Mouse (Mus musculus) liver, embryonic 11.5 days (tissue): ENCODE measurements around the gene Psme4. TPM values are rescaled to one million over a fixed set of nuclear protein-coding genes. Genes with fewer than 3 reads are reported as not detected.
"Not testable (repeated sequence)": the region's sequence is repeated elsewhere in the genome, so short reads cannot be mapped to it uniquely, and the experiment has no call there.

Experiments used
- ATAC-seq: fragments of 200-750 bp; cut with Nextera tagmentation; replicated peaks from 2 replicates; pipeline ENCODE4 v1.8.0; 2017; ENCODE audit warnings: moderate number of reproducible peaks, mild to moderate bottlenecking, moderate TSS enrichment, moderate library complexity; ENCODE audit not compliant: low FRiP score
- DNase-seq: peaks from one replicate; pipeline ENCODE4 v3.0.0-alpha.2; 2017; ENCODE audit warnings: low spot score
- H3K27ac ChIP-seq: fragments of 300-500 bp; sonication (generic); 2 replicates; pipeline ENCODE4 v1.5.1; 2014; ENCODE audit warnings: mild to moderate bottlenecking, low read depth, low read length, control low read depth
- H3K27me3 ChIP-seq: fragments of 300-500 bp; sonication (generic); replicated peaks from 2 replicates; pipeline ENCODE4 v1.6.1; 2014; ENCODE audit warnings: low read length, mixed read lengths; ENCODE audit not compliant: control insufficient read depth, insufficient read depth
- H3K36me3 ChIP-seq: fragments of 300-500 bp; sonication (generic); 2 replicates; pipeline ENCODE4 v1.6.1; 2014; ENCODE audit warnings: mild to moderate bottlenecking, low read length, moderate library complexity, mixed read lengths; ENCODE audit not compliant: control insufficient read depth, insufficient read depth
- H3K4me1 ChIP-seq: fragments of 300-500 bp; sonication (generic); replicated peaks from 2 replicates; pipeline ENCODE4 v1.6.1; 2014; ENCODE audit warnings: low read length, mixed read lengths; ENCODE audit not compliant: control insufficient read depth, insufficient read depth
- H3K4me2 ChIP-seq: fragments of 300-500 bp; sonication (generic); 2 replicates; pipeline ENCODE4 v1.6.1; 2014; ENCODE audit warnings: mild to moderate bottlenecking, control low read depth, moderate library complexity
- H3K4me3 ChIP-seq: fragments of 300-500 bp; sonication (generic); 2 replicates; pipeline ENCODE4 v1.5.1; 2014; ENCODE audit warnings: low read depth, low read length, control low read depth
- H3K9ac ChIP-seq: fragments of 300-500 bp; sonication (generic); 2 replicates; pipeline ENCODE4 v1.6.1; 2014; ENCODE audit warnings: low read depth, low read length, control low read depth
- H3K9me3 ChIP-seq: fragments of 300-500 bp; sonication (generic); 2 replicates; pipeline ENCODE4 v1.6.1; 2016; ENCODE audit warnings: low read length, inconsistent platforms, mixed read lengths; ENCODE audit not compliant: control insufficient read depth
- WGBS: fragments of 180-500 bp; shearing (Covaris S2); extraction: QIAGEN DNeasy Blood & Tissue Kit; methylation state at CpG from one replicate; pipeline ENCODE4 v1.1.7; 2014; 5-methylcytosine and 5-hydroxymethylcytosine counted together
- polyA plus RNA-seq: library from polyadenylated mRNA; unstranded; fragments of >200 nt; fragmentation: Nextera tagmentation; extraction: Ambion mirVana; gene quantifications from 2 replicates; pipeline ENCODE4 v1.2.1, GENCODE M21; 2014

The Psme4 gene
- polyA plus RNA-seq, 1 experiment from 2014 or later, result 20.6 TPM

DNA sequence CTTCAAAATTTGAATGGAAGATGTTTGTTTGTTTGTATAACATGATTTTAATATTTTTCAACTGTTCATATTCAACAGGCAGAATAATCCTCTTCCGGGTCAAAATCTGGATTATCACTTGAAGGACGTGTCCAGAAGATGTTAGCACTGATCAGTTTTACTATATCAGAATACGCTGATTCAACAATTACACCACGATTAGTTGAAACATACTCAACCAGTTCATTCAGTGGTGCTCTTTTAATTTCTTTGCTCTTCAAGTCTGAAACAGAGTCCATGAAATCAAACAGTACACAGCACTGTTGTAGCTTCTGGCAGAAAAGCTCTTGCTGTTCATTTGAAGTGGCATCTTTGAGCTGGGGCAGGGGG is 17.1 kb upstream of the Psme4 start:
- H3K36me3 ChIP-seq, H3K9ac ChIP-seq, H3K9me3 ChIP-seq, DNase-seq, H3K4me1 ChIP-seq, ATAC-seq, H3K27ac ChIP-seq: not testable (repeated sequence)
- Histone ChIP-seq H3K4me2 (peak overlapping the region; percentile 87), H3K4me3 (peak overlapping the region; percentile 54), H3K27me3 (peaks cover 20% of the 10 kb centered on the region)
- 69% methylated on average over 4 of the region's 4 CpGs for WGBS

DNA sequence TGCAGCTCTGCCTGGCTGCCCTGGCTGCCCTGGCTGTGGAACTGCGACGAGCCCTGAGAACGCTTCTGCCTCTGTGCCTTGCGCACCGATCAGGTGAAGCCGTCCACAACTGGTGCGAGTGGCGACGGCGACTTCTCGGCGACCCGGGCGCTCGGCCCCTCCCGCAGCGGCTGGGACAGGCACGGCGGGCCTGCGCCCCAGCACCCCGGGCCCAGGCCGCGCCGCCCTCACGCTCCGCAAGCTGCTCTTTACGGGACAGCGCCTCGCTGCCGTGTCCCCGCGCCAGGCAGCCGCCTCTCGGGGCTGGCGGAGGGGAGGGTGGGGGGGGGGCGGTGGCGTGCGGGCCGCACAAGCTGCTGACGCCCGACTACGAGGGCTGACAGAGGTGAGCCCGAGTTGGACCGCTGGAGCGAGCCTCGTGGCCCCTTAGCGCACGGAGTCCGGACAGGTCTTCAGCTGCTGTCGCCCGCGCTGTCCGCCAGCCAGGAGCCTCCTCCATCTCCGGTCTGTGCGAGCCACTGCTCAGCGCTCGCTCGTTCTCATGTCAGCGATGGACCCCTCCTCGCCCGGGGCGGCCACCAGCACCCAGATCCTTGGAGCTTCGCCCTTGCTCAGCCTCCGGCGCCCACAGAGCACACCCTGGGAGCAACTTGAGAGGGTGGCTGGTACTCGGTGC is 16.5 kb upstream of the Psme4 start:
- Histone ChIP-seq H3K9ac (peak overlapping the region; percentile 25), H3K4me3 (peak overlapping the region; percentile 54), H3K9me3 (no peaks in the 10 kb centered on the region), H3K36me3 (no peaks in the 10 kb centered on the region), H3K27me3 (peaks cover 20% of the 10 kb centered on the region), H3K4me2 (peak overlapping the region; percentile 87), H3K4me1 (no peaks in the 10 kb centered on the region), H3K27ac (no peak overlapping the region)
- WGBS, result 1% methylated on average over 66 of the region's 66 CpGs
- ATAC-seq, result peak; percentile 67
- DNase-seq, result peak; percentile 61

DNA sequence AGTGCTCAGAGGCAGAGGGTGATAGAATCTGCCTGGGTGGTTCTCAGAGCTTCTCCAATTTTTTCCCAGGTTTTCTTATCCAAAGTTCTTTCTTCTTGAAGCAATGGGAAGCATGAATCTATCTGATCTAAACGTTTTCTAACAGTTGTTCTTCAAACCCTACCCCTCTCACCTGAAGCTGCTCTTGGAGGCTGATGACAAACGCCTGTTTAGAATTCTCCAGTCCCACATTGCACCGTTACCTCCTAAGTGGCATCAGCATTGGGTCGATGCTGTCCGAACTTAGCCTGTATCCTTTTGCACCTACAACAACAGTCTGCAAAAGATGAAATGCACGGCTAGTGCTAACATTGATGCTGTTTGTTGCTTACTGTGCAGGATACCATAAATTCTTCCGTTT is 10.1 kb upstream of the Psme4 start:
- Histone ChIP-seq H3K9ac (no peak overlapping the region), H3K36me3 (no peaks in the 10 kb centered on the region), H3K27me3 (no peaks in the 10 kb centered on the region), H3K4me2 (no peak overlapping the region), H3K4me3 (no peak overlapping the region), H3K9me3 (no peaks in the 10 kb centered on the region), H3K4me1 (no peaks in the 10 kb centered on the region), H3K27ac (no peak overlapping the region)
- ATAC-seq (no peak), DNase-seq (no peak)
- WGBS, result 74% methylated on average over 7 of the region's 7 CpGs

DNA sequence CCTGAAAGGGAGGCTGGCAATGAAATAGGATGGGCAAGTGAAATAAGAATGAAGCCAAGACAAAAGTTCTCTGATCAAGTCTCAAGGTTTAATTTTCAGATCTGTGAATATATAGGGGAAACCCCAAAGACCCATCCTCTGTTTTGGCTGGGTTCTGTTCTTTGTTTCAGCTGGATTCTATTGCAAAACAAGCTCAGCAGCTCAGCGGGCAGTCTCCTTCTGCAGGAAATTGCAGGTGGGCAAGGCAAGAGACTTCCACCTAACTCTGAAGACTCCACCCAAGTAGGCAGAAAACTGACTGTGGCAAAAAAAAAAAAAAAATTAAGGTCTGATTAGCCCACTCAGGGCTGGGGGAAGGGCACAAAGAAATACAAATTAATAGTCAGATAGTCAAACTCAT is 9.6 kb upstream of the Psme4 start:
- DNase-seq (no peak), ATAC-seq (no peak)
- Histone ChIP-seq H3K9ac (no peak overlapping the region), H3K4me1 (no peaks in the 10 kb centered on the region), H3K36me3 (no peaks in the 10 kb centered on the region), H3K9me3 (no peaks in the 10 kb centered on the region), H3K4me2 (no peak overlapping the region), H3K4me3 (no peak overlapping the region), H3K27me3 (no peaks in the 10 kb centered on the region), H3K27ac (no peak overlapping the region)
- WGBS, result 78% methylated on average over 1 of the region's 1 CpGs

DNA sequence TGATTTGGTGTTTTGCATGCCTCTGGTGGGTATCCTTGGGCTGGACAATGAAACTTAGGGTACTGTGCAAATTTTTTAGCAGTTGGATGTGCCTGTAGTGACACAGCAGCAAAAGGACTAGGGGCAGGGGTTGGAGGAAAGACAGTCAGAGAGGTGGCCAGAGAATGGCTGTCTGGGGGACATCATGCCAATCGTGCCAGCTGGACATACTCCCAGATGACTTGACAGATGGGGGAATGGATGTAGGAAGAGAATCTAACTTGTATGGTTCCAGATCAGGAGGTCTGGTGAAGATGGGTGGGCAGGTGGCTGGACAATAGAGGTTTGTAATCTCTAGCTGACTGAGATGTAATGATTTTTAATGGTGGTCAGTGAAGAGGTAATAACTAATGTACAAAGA is 6.5 kb upstream of the Psme4 start:
- 58% methylated on average over 1 of the region's 1 CpGs for WGBS
- Histone ChIP-seq H3K9me3 (no peaks in the 10 kb centered on the region), H3K4me3 (no peak overlapping the region), H3K4me2 (no peak overlapping the region), H3K9ac (no peak overlapping the region), H3K27ac (no peak overlapping the region), H3K4me1 (no peaks in the 10 kb centered on the region), H3K27me3 (no peaks in the 10 kb centered on the region), H3K36me3 (no peaks in the 10 kb centered on the region)
- no peak for ATAC-seq
- DNase-seq, result no peak

DNA sequence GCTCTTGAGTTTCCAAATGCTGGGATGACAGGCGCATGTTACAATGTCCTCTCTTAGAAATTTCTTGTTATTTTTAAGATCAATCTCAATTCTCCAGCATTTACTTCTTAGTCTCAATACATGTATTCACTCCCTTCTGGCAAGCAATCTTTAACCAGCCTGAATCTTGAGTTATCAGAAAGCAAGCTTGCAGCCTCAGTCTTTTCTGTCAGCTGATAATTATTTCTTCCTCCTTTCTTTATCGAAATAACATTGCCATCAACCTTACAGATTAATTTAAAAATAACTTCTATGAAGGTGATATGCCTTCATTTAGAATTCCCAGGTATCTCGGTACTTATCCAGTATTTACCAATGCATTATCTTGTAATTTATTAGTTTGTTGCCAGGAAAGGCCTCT is 709 bp upstream of the Psme4 start:
- H3K27ac ChIP-seq, result no peak overlapping the region
- 70% methylated on average over 3 of the region's 3 CpGs for WGBS
- no peak for ATAC-seq

DNA sequence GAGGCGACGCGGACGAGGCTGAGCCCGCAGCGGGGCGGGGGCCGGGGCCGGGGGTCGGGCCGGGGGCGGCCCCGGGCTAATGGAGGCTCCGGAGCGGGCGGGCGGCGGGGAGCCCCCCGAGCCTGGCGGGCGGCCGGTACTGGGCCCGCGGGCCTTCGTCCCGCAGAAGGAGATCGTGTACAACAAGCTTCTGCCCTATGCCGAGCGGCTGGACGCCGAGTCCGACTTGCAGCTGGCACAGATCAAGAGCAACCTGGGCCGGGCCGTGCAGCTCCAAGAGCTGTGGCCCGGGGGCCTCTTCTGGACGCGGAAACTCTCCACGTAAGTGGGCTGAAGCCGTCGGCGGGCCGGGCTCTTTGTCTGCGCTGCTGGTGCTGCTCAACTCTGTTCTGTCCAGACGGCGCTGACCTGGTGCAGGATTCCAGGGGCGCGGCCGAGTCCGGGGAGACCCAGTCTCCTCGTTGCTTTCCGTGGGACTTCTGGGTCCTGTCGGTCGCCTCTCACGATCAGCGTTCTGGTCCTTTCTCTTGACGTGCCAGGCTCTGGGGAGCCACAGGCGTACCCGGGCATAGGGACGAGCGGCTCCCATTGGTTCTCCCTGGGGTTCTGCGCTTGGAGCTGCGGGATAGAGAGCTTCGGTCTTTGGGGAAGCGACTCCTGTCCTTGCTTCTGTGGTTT is 517 bp downstream of the Psme4 start:
- H3K4me2 ChIP-seq, result peak overlapping the region; percentile 81
- peak overlapping the region; percentile 98 for H3K9ac ChIP-seq
- H3K4me3 ChIP-seq, result peak overlapping the region; percentile 97
- ATAC-seq (peak; percentile 67), DNase-seq (peak; percentile 78)
- H3K36me3 ChIP-seq, result no peaks in the 10 kb centered on the region
- H3K4me1 ChIP-seq, result peaks cover 6% of the 10 kb centered on the region
- no peaks in the 10 kb centered on the region for H3K9me3 ChIP-seq
- WGBS, result under 1% methylated on average over 50 of the region's 64 CpGs
- H3K27ac ChIP-seq, result peak overlapping the region; percentile 93
- no peaks in the 10 kb centered on the region for H3K27me3 ChIP-seq

More for the DNA sequence above, 709 bp upstream of the Psme4 start:
- Histone ChIP-seq H3K36me3 (no peaks in the 10 kb centered on the region), H3K9me3 (no peaks in the 10 kb centered on the region), H3K27me3 (no peaks in the 10 kb centered on the region), H3K4me3 (peak overlapping the region; percentile 97), H3K4me1 (peaks cover 6% of the 10 kb centered on the region), H3K4me2 (peak overlapping the region; percentile 70), H3K9ac (no peak overlapping the region)
- DNase-seq, result no peak

DNA sequence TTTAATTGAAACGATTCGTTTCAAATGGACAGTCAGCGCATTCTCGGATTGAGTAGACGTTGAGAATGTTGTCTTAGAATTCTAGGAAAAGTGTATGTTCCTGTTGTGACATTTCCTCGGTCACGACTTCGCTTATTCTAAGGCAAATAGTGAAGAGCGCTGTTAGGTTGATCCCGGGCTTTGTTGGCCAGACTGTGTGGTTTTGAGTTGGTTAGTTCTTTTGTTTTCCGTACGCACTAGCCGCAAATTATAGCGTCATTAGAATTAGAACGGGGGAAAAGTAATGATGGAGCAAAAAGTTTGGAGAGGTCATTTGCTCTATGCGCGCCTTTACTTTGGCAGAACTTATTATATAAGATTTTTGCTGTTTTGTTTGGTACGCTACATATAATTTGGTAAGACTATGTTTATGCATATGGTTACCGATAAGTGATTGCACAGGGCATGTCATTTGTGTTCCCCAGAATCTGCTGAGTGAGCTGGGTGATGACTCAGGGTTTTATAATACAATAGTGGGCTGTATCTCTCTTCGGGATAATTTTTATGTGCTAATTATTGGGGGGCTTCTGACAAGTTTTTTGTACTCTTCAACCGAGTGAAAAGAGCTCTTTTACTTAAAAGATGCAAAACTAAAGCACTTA is 1.4 kb downstream of the Psme4 start:
- ATAC-seq (peak; percentile 42; the same call in 1 of the 2 replicates), DNase-seq (no peak)
- Histone ChIP-seq H3K36me3 (no peaks in the 10 kb centered on the region), H3K9ac (peak overlapping the region; percentile 98), H3K4me1 (peaks cover 14% of the 10 kb centered on the region), H3K4me3 (peak overlapping the region; percentile 97), H3K4me2 (peak overlapping the region; percentile 81), H3K9me3 (no peaks in the 10 kb centered on the region), H3K27me3 (no peaks in the 10 kb centered on the region), H3K27ac (peak overlapping the region; percentile 93)
- WGBS, result 2% methylated on average over 21 of the region's 21 CpGs
